Mouse (Mus musculus) CD4-positive helper T cell, adult 2 months (primary cell): ENCODE results near the gene Haao.

Experiments
- DNase-seq: peaks from one replicate; pipeline ENCODE4 v3.0.0-alpha.2; 2012; ENCODE audit warnings: low read depth, missing footprints, low spot score

Gene Haao

GRCm38 (mm10) chr17:83837659-83838190 lies 10.0 kb downstream of the Haao start:
- no peak for DNase-seq

DNA sequence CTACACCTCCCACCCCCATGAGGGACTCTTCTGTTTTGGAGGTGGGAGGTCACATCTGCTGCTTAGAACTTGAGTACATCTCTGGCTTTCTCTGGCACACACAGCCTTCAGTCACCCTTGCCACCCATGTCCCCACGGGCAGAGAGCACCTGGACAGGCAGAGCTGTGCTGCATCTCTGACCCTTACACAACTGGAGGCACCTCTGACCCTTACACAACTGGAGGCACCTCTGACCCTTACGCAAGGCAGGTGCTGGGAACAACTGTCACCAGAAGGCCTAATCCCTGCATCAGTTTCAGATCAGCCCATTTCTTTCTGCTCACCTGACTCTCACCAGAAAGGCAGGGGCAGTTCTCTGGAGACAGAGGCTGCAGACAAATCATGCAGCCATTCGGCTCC lies 11.7 kb downstream of the Haao start:
- DNase-seq = no peak

DNA sequence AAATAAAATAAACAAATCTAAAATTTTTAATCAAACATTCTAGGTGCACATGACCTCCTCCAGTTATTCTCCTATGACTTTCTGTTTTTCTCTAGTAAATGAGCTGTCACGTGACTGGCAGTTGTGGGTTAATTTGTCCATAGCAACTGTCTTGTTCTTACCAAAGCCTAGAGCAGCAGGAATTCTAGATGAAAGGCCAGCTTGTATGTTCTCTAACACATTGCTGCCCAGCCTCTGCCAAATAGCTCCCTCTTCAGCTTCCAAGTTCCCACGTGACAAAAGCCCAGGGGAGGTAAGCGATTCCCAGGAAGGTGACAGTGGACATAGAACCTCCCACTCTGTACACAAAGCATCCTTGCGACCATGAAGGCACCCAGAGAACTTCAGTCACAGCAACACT lies 13.6 kb downstream of the Haao start:
- DNase-seq = no peak

DNA sequence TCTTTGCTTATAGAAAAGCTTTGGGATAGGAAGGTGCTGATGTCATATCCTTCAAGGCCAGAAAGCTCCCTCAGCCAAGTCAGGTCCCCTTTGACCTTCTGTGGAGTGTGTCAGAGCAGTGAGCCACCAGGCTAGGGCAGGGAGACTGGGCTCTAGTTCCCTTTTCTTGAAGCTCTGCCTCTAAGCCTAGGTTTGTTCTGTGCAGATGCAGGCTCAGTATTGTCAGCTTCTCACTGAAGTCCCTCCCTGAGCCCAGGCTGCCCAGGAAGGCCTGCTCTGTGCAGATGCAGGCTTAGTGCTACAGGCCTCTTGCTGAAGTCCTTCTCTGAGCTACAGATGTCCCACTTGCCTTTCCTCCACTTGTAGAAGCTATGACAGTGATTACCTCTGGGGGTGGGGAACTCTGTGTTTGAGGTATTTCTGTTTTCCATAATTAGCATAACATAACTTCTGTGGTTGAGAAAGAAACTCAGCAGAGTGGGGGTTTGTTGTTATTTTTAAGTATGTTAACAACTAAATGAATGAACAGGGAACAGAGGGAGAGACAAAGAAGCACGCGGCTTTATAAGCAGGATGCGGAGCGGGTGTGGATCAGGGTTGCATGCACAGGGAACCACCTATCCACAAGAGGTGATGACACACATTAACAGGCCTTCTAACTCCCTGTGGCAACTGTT lies 17.0 kb downstream of the Haao start:
- DNase-seq = no peak

GRCm38 (mm10) chr17:83829356-83829755 lies 18.4 kb downstream of the Haao start:
- no peak for DNase-seq

DNA sequence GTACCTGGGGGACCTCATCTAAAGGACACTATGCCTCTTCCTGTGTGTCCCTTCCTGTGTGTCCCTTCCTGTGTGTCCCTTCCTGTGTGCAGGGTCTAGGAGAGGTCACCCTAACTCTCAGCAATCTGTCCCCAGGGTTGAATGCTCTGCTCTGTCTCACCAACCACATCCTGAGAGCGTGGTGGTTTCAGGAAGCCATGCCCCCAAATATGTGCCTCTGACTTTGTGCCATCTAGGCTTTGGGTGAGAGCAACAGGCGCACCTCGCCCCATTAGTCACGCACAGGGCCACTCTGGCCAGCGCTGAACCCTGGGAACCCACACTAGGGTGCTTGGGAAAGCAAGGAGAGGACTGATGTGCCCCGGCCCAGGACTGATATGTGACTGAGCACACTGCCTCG lies 23.9 kb downstream of the Haao start:
- no peak for DNase-seq

- DNase-seq = no peak
Observed at GRCm38 (mm10) chr17:83821876-83822275, 25.9 kb downstream of the Haao start.

GRCm38 (mm10) chr17:83820701-83821100 lies 27.1 kb downstream of the Haao start:
- DNase-seq = no peak

DNA sequence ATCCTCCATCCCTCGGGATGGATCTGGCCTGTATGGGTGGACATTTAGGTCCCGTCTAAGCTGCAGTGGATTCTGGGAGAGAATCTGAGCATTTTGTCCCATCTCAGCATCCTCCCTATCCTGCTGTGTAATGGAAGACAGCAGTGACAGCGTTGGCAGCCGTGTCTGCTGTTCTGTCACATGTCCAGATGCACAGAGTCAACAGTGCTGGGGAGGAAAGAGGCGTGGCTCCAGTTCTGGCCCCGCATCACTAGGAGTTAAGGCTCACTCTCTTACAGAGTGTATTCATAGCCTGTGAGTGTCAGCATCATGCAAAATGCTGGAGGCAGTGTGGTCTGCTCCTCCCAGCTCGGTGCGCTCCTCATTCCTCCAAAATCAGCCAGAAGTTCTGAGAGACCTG lies 28.3 kb downstream of the Haao start:
- no peak for DNase-seq

- no peak for DNase-seq
Observed at GRCm38 (mm10) chr17:83816996-83817395, 30.8 kb downstream of the Haao start.

DNA sequence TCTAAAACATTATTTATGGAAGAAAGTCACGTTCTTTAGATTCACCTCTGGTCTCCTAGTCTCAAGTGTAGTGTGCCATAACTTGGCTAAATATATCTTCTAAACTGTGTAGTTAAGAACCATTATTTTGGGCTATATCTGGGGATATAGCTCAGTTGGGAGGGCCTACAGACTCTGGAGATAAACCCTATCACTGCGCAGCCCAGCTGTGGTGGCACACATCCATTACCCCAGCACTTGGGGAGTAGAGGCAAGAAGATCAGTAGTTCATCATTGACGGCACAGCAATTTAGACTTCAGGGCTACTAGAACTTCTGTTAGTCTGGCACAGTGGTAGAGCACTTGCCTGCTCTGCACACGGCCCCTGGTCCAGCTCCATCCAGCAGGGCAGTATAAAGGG lies 34.7 kb downstream of the Haao start:
- no peak for DNase-seq

DNA sequence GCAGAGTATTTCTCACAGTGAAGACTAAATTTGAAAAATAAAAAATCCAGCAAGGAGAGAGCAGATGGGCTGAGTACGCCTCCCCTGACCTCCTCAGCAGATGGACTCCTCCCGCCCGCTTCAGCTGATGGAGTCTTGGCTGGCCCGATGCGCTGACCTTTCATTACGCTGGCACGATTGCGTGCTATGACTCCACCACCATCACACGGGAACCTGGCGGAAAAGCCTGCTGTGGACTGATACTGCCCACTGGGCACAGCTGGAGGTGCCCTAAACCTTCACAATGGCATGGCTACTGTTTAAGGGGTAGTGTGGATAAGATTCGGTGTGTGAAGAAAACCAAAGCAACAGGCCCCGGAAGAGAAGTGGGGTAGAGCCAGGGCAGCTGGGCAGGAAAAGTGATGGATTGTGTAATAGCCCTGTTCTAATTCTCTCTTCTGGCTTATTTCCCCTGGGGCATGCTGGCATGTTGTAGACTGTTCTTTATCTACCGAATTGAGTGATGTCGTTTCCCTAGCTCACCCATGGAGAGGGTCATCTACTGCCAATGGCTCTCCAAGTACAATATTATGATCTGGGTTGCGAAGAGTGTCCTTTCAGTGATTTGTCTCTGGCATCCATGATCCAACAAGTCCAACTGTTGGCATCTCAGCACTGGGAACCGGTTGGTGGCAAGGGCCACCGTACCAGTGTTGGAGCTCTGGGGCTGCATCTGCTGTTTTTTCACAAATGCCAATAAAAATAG lies 35.4 kb downstream of the Haao start:
- DNase-seq = no peak

DNA sequence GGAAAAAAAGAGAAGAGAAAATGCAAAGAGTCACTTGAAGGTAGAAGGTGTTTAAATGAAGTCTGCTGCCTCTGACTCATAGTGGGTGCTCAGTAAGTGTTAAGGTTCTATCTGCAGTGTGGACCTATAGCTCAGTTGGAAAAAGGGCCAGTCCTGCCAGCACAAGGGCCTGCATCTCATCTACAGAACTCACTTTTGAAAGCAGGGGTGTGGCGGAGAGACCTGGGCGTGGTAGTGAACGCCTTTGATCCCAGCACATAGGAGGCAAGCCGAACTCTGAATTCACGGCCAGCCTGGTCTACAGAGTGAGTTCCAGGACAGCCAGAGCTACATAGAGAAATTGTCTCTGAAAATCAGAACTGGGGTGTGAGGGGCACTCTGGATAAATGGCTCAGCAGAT lies 37.5 kb downstream of the Haao start:
- DNase-seq = no peak

DNA sequence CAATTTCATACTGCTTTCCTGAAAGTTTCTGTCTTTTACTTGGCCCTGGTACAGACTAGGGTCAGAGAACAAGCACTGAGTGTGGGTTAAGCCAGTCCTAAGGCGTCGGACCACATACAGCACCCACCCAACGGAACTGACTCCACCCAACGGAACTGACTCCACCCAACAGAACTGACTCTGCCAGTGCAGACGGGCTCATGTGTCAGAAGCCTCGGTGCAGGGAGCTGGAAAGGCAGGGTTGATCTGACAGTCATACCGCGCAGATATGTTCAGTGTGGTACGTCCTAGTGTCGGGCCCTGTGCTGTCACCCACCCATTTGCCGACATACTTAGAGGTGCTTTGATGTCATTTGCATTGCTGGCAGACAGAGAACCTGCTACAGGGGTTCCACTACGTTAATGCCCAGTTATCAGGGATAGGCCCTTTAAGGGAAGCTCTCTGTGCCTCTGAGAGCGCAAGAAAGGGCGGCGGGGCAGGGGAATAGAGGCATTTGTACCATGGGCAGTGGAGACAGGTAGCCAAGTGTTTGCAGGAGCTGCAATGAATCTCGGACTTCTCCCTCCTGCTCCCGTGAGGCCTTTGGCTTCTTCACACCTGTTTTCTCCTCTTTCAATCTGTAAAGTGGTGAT lies 38.5 kb downstream of the Haao start:
- no peak for DNase-seq

GRCm38 (mm10) chr17:83808476-83809098 lies 39.2 kb downstream of the Haao start:
- DNase-seq = no peak

- DNase-seq = peak; percentile 80
Observed at GRCm38 (mm10) chr17:83807778-83808398, 39.9 kb downstream of the Haao start.

- DNase-seq = no peak
Observed at GRCm38 (mm10) chr17:83807345-83807744, 40.4 kb downstream of the Haao start.

DNA sequence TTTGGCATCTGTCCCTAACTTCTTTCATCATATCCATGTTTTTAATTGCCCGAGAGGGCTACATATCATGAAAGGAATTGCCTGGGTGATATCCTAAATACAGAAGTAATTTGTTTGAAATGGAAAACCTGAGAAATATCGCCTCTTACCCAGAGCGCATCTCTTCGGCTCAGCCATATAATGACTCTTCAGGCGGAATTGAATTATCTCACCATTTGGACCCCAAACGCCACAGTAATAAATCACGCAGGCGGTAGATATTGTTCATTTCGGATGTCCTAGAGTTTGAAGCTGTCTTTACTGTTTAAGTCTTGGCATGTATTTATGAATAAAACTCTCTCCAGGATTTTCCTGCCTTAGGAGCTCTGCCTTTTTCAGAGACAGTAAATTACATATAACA lies 42.7 kb downstream of the Haao start:
- no peak for DNase-seq

DNA sequence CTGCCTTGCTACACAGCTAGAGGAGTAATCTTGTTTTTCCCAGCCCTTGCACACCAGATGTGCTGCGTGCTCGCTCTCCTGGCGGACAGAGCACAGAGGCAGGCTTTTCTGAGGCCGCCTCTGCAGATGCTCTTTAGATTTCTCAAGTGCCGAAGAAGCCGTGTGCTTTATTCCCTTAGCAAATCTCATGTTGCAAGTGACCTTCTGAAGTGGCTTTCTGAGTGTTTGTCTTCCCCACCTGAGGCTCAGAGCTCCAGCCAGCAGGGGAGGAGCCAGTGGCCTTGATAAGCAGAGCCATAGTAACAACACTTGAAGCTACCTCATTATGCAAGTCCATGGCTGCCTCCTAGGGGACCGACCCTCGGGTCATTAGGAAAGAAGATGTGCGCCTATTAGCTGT lies 43.8 kb downstream of the Haao start:
- no peak for DNase-seq

DNA sequence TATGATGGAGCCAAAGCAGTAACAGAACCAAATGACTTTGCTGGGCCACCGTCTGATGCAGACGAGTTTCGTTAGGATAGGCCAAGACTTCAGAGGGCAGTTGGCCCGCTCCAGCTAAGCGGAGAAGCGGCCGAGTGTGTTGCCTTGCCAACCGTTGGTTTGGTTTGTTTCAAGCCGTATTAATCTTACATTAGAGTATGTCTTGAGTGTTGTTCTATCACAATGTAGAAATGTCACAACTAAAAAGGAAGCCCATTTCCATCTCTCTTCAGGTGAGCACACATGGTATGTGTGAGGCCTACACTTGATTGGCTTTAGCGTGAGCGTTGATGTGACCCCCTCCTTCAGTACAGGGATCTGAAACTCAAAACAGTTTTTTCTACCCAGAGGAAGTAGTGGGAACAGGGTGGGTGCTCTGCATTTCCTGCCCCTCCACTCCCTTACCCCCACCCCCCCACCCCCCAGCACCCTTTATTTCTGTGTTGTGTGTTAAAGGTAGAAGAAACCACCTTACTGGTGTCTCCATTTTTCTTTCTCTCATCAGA lies 48.2 kb downstream of the Haao start:
- no peak for DNase-seq

DNA sequence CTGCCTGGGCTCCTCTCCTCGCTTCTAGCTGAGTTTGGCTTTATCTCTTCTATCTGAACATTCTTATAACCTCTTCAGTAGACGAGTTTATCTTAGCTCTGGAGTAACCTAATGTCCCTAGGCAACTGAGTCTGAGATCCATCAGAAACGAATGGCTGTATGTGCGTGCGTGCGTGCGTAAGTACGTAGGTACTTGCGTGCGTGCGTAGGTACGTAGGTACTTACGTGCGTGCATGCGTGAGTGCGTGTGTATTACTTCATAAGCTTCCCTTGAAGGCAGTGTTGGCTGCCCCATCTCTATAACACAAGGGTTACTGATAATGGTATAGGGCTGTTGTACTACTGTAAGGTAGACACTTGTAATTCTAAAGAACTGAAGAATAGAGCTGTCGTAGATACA lies 52.6 kb downstream of the Haao start:
- DNase-seq = no peak

DNA sequence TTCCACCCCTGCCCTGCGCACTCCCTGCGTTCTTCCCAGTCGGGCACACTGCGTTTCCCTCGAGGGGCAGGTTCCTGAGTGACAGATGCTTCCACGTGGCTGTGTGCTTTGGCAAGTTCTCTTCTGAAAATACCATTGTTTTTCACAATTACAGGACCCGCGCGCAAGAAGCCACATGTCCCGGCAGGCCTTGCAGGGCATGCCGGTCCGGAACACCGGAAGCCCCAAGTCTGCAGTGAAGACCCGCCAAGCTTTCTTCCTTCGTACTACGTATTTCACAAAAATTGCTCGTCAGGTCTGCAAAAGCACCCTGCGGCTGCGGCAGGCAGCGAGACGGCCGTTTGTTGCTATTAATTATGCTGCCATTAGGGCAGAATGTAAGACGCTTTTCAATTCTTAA lies 55.4 kb downstream of the Haao start:
- no peak for DNase-seq
